Comparison of ENCODE assay signal across 8 mouse cellular contexts in genomic region chr7:127776878-127777473, GRCm38 (mm10). TPM values are rescaled to one million over a fixed set of nuclear protein-coding genes. Genes with fewer than 3 reads are reported as not detected.
DNase-seq lines count a peak whose midpoint lies in the region; ATAC-seq and TF ChIP-seq lines count a peak whose summit lies in the region.

No protein-coding gene starts in this region.

- ATAC-seq in forebrain, embryonic 11.5 days (replicated peaks; ENCODE audit: low FRiP score), result peak; percentile 91
- ATAC-seq in heart, postnatal 0 days (ENCODE audit: insufficient read depth, low read depth), result peak; percentile 93
- ATAC-seq in liver, embryonic 16.5 days (ENCODE audit: low read depth), result peak; percentile 91
- ATAC-seq in neural tube, embryonic 13.5 days (ENCODE audit: low read depth), result peak; percentile 92

- peak overlapping the region; percentile 95 for H3K9ac ChIP-seq in forebrain, embryonic 11.5 days (ENCODE audit: low read length)
- H3K9ac ChIP-seq in heart, postnatal 0 days (replicated peaks; ENCODE audit: low read depth, low read length), result peak overlapping the region; percentile 94
- H3K9ac ChIP-seq in liver, embryonic 16.5 days (ENCODE audit: low read depth, low read length), result peak overlapping the region; percentile 88
- peak overlapping the region; percentile 94 for H3K9ac ChIP-seq in neural tube, embryonic 13.5 days

- peak; percentile 93 to 95 for DNase-seq in CD8-positive naive resting alpha-beta T cell, adult 2 months (ENCODE audit: low read depth in 2 of 2, low spot score in 2 of 2)
- peak; percentile 96 for DNase-seq in c-Kit-positive CD71-negative TER-119-negative erythroid progenitor cells, embryonic 14.5 days (ENCODE audit: low read depth)
- DNase-seq in forebrain, embryonic 11.5 days (ENCODE audit: low spot score), result peak; percentile 97
- DNase-seq in heart, postnatal 0 days (ENCODE audit: low spot score), result peak; percentile 97
- DNase-seq in kidney, postnatal 4 days, result peak; percentile 99

- H3K4me1 ChIP-seq in forebrain, embryonic 11.5 days (replicated peaks; ENCODE audit: control insufficient read depth, insufficient read depth, low read length), result peaks cover 7% of the 10 kb centered on the region
- peaks cover 3% of the 10 kb centered on the region; the same call in 1 of the 2 replicates for H3K4me1 ChIP-seq in heart, postnatal 0 days (ENCODE audit: control insufficient read depth, insufficient read depth)
- H3K4me1 ChIP-seq in liver, embryonic 16.5 days (ENCODE audit: control insufficient read depth, low read depth, low read length), result peaks cover 26% of the 10 kb centered on the region
- H3K4me1 ChIP-seq in neural tube, embryonic 13.5 days (replicated peaks), result peaks cover 22% of the 10 kb centered on the region
- peaks cover 7% of the 10 kb centered on the region for H3K4me1 ChIP-seq in testis, adult 2 months (ENCODE audit: control insufficient read depth, insufficient read depth, low read length)

- H3K27me3 ChIP-seq in forebrain, embryonic 11.5 days (ENCODE audit: control insufficient read depth, insufficient read depth, low read length), result no peaks in the 10 kb centered on the region
- no peaks in the 10 kb centered on the region for H3K27me3 ChIP-seq in heart, postnatal 0 days (ENCODE audit: control insufficient read depth, insufficient read depth, low read length)
- no peaks in the 10 kb centered on the region for H3K27me3 ChIP-seq in liver, embryonic 16.5 days (ENCODE audit: control insufficient read depth, insufficient read depth, low read depth, low read length)
- H3K27me3 ChIP-seq in neural tube, embryonic 13.5 days, result no peaks in the 10 kb centered on the region
- H3K27me3 ChIP-seq in testis, adult 2 months (ENCODE audit: control insufficient read depth, insufficient read depth, low read length), result no peaks in the 10 kb centered on the region

- peak overlapping the region; percentile 45 for H3K4me2 ChIP-seq in forebrain, embryonic 11.5 days (ENCODE audit: low read depth, low read length, severe bottlenecking)
- H3K4me2 ChIP-seq in heart, postnatal 0 days (ENCODE audit: low read depth, low read length), result peak overlapping the region; percentile 68
- peak overlapping the region; percentile 84 for H3K4me2 ChIP-seq in liver, embryonic 16.5 days (ENCODE audit: low read depth, low read length)
- peak overlapping the region; percentile 91 for H3K4me2 ChIP-seq in neural tube, embryonic 13.5 days

- no peaks in the 10 kb centered on the region; the same call in 1 of the 2 replicates for H3K36me3 ChIP-seq in forebrain, embryonic 11.5 days (ENCODE audit: control insufficient read depth, insufficient read depth, low read length)
- H3K36me3 ChIP-seq in heart, postnatal 0 days (replicated peaks; ENCODE audit: control insufficient read depth, insufficient read depth, low read length), result peaks cover 34% of the 10 kb centered on the region
- H3K36me3 ChIP-seq in liver, embryonic 16.5 days (ENCODE audit: control insufficient read depth, insufficient read depth), result peaks cover 13% of the 10 kb centered on the region
- peaks cover 30% of the 10 kb centered on the region for H3K36me3 ChIP-seq in neural tube, embryonic 13.5 days
- peaks cover 5% of the 10 kb centered on the region for H3K36me3 ChIP-seq in testis, adult 2 months (ENCODE audit: control insufficient read depth, insufficient read depth, low read length)

- TF ChIP-seq POLR2A in testis, adult 2 months (IDR thresholded peaks at IDR 0.05; ENCODE audit: control insufficient read depth, low read depth, low read length), result peak; percentile 76; the same call in 1 of the 2 replicates

- peak overlapping the region; percentile 94 for H3K27ac ChIP-seq in forebrain, embryonic 11.5 days (ENCODE audit: low read depth, low read length)
- H3K27ac ChIP-seq in heart, postnatal 0 days (ENCODE audit: low read depth), result peak overlapping the region; percentile 96
- H3K27ac ChIP-seq in liver, embryonic 16.5 days (ENCODE audit: low read length), result peak overlapping the region; percentile 96
- peak overlapping the region; percentile 95 for H3K27ac ChIP-seq in neural tube, embryonic 13.5 days (replicated peaks)
- H3K27ac ChIP-seq in testis, adult 2 months (ENCODE audit: control insufficient read depth, insufficient read depth, low read depth, low read length), result peak overlapping the region; percentile 99

- peak overlapping the region; percentile 97 for H3K4me3 ChIP-seq in forebrain, embryonic 11.5 days (ENCODE audit: low read depth, low read length)
- peak overlapping the region; percentile 89 for H3K4me3 ChIP-seq in heart, postnatal 0 days (ENCODE audit: low read depth, low read length)
- peak overlapping the region; percentile 83 for H3K4me3 ChIP-seq in liver, embryonic 16.5 days (ENCODE audit: low read depth, low read length)
- peak overlapping the region; percentile 89 for H3K4me3 ChIP-seq in neural tube, embryonic 13.5 days
- H3K4me3 ChIP-seq in testis, adult 2 months (ENCODE audit: control insufficient read depth, low read depth, low read length), result peak overlapping the region; percentile 97

- H3K9me3 ChIP-seq in forebrain, embryonic 11.5 days (ENCODE audit: control insufficient read depth, low read length), result no peaks in the 10 kb centered on the region
- H3K9me3 ChIP-seq in heart, postnatal 0 days (replicated peaks; ENCODE audit: control insufficient read depth, low read length), result no peaks in the 10 kb centered on the region
- H3K9me3 ChIP-seq in liver, embryonic 16.5 days (replicated peaks; ENCODE audit: control insufficient read depth, low read length), result no peaks in the 10 kb centered on the region
- H3K9me3 ChIP-seq in neural tube, embryonic 13.5 days, result no peaks in the 10 kb centered on the region

- under 1% methylated on average over 55 of the region's 70 CpGs for WGBS in forebrain, embryonic 11.5 days
- WGBS in heart, postnatal 0 days, result under 1% methylated on average over 54 of the region's 70 CpGs
- under 1% methylated on average over 60 of the region's 70 CpGs for WGBS in liver, embryonic 16.5 days (ENCODE audit: insufficient replicate concordance)
- under 1% methylated on average over 62 of the region's 70 CpGs for WGBS in neural tube, embryonic 13.5 days

- TF ChIP-seq EP300 in heart, postnatal 0 days (IDR thresholded peaks at IDR 0.05; ENCODE audit: low read depth), result peak; percentile 22; the same call in 1 of the 2 replicates

- TF ChIP-seq CTCF in heart, postnatal 0 days (IDR thresholded peaks at IDR 0.05; ENCODE audit: low read depth), result no peak; the same call in 1 of the 2 replicates
- TF ChIP-seq CTCF in testis, adult 2 months (IDR thresholded peaks at IDR 0.05; ENCODE audit: control insufficient read depth, insufficient read depth, insufficient replicate concordance, low read depth, low read length), result no peak

RNA-seq across cellular contexts. Expression of gene Setd1a, which starts 0.5 kb away (rescaled TPM):
- polyA plus RNA-seq in forebrain, embryonic 11.5 days (2014; fragmentation: Nextera tagmentation; extraction: Ambion mirVana), result 28.8 and 30.7 TPM in 2 replicates
- 7.5 and 14.4 TPM in 2 replicates for total RNA-seq in heart, postnatal 0 days (2014; rRNA removed; ENCODE audit: low replicate concordance)
- polyA plus RNA-seq in heart, postnatal 0 days (2015; fragmentation: Nextera tagmentation; extraction: Ambion mirVana), result 6.0 and 7.6 TPM in 2 replicates
- 7.5 and 7.9 TPM in 2 replicates for polyA plus RNA-seq in liver, embryonic 16.5 days (2015; fragmentation: Nextera tagmentation; extraction: Ambion mirVana)
- 19.0 and 20.9 TPM in 2 replicates for polyA plus RNA-seq in neural tube, embryonic 13.5 days (2015; fragmentation: Nextera tagmentation; extraction: Ambion mirVana)
- polyA plus RNA-seq in testis, adult 2 months (2012; rRNA removed), result 15.9 and 18.2 TPM in 2 replicates

RNA-seq across cellular contexts. Expression of gene Orai3, which starts 7.4 kb away (rescaled TPM):
- 6.6 and 7.1 TPM in 2 replicates for polyA plus RNA-seq in forebrain, embryonic 11.5 days (2014; fragmentation: Nextera tagmentation; extraction: Ambion mirVana)
- 31.8 and 38.9 TPM in 2 replicates for total RNA-seq in heart, postnatal 0 days (2014; rRNA removed; ENCODE audit: low replicate concordance)
- 17.3 and 17.6 TPM in 2 replicates for polyA plus RNA-seq in heart, postnatal 0 days (2015; fragmentation: Nextera tagmentation; extraction: Ambion mirVana)
- polyA plus RNA-seq in liver, embryonic 16.5 days (2015; fragmentation: Nextera tagmentation; extraction: Ambion mirVana), result 11.2 and 12.9 TPM in 2 replicates
- polyA plus RNA-seq in neural tube, embryonic 13.5 days (2015; fragmentation: Nextera tagmentation; extraction: Ambion mirVana), result 9.7 and 9.9 TPM in 2 replicates
- polyA plus RNA-seq in testis, adult 2 months (2012; rRNA removed), result 13.8 and 13.9 TPM in 2 replicates

RNA-seq across cellular contexts. Expression of gene Gm49388, which starts 8.4 kb away (rescaled TPM):
- not detected in 2 replicates for polyA plus RNA-seq in forebrain, embryonic 11.5 days (2014; fragmentation: Nextera tagmentation; extraction: Ambion mirVana)
- not detected in 2 replicates for total RNA-seq in heart, postnatal 0 days (2014; rRNA removed; ENCODE audit: low replicate concordance)
- not detected in 2 replicates for polyA plus RNA-seq in heart, postnatal 0 days (2015; fragmentation: Nextera tagmentation; extraction: Ambion mirVana)
- not detected in 2 replicates for polyA plus RNA-seq in liver, embryonic 16.5 days (2015; fragmentation: Nextera tagmentation; extraction: Ambion mirVana)
- polyA plus RNA-seq in neural tube, embryonic 13.5 days (2015; fragmentation: Nextera tagmentation; extraction: Ambion mirVana), result not detected in 2 replicates
- not detected in 2 replicates for polyA plus RNA-seq in testis, adult 2 months (2012; rRNA removed)

RNA-seq across cellular contexts. Expression of gene Hsd3b7, which starts 23.4 kb away (rescaled TPM):
- 6.5 and 7.9 TPM in 2 replicates for polyA plus RNA-seq in forebrain, embryonic 11.5 days (2014; fragmentation: Nextera tagmentation; extraction: Ambion mirVana)
- total RNA-seq in heart, postnatal 0 days (2014; rRNA removed; ENCODE audit: low replicate concordance), result 36.1 and 47.4 TPM in 2 replicates
- 23.3 and 27.4 TPM in 2 replicates for polyA plus RNA-seq in heart, postnatal 0 days (2015; fragmentation: Nextera tagmentation; extraction: Ambion mirVana)
- polyA plus RNA-seq in liver, embryonic 16.5 days (2015; fragmentation: Nextera tagmentation; extraction: Ambion mirVana), result 72.9 and 80.3 TPM in 2 replicates
- 9.5 and 9.8 TPM in 2 replicates for polyA plus RNA-seq in neural tube, embryonic 13.5 days (2015; fragmentation: Nextera tagmentation; extraction: Ambion mirVana)
- polyA plus RNA-seq in testis, adult 2 months (2012; rRNA removed), result 6.1 and 7.1 TPM in 2 replicates

RNA-seq across cellular contexts. Expression of gene Fbxl19, which starts 32.6 kb away (rescaled TPM):
- polyA plus RNA-seq in forebrain, embryonic 11.5 days (2014; fragmentation: Nextera tagmentation; extraction: Ambion mirVana), result 7.9 and 9.7 TPM in 2 replicates
- 8.9 and 21.6 TPM in 2 replicates for total RNA-seq in heart, postnatal 0 days (2014; rRNA removed; ENCODE audit: low replicate concordance)
- polyA plus RNA-seq in heart, postnatal 0 days (2015; fragmentation: Nextera tagmentation; extraction: Ambion mirVana), result 0.42 and 0.56 TPM in 2 replicates
- polyA plus RNA-seq in liver, embryonic 16.5 days (2015; fragmentation: Nextera tagmentation; extraction: Ambion mirVana), result 1.9 and 2.0 TPM in 2 replicates
- polyA plus RNA-seq in neural tube, embryonic 13.5 days (2015; fragmentation: Nextera tagmentation; extraction: Ambion mirVana), result 8.0 and 8.8 TPM in 2 replicates
- polyA plus RNA-seq in testis, adult 2 months (2012; rRNA removed), result 36.9 and 37.2 TPM in 2 replicates

Comparison
In these comparisons a context has a peak if more than half of its experiments do, and no peak if none do; other contexts are left out.
1. Peak in every context shown above with its lines: DNase-seq, ATAC-seq, H3K4me3 ChIP-seq and H3K27ac ChIP-seq.